Mouse (Mus musculus) thymus, adult 2 months (tissue): ENCODE measurements around the gene N4bp3. TPM values are rescaled to one million over a fixed set of nuclear protein-coding genes. Genes with fewer than 3 reads are reported as not detected.
A peak's percentile ranks its signal among the peaks of the same experiment; 100 is the strongest.
"Not testable (repeated sequence)": the region's sequence is repeated elsewhere in the genome, so short reads cannot be mapped to it uniquely, and the experiment has no call there.

Source experiments
- DNase-seq: peaks from one replicate; pipeline ENCODE4 v3.0.0; 2021
- H3K27ac ChIP-seq: fragments of 200-500 bp; 2 replicates; pipeline ENCODE4 v1.5.1; 2012; ENCODE audit warnings: low read length, control low read depth; ENCODE audit not compliant: control insufficient read depth, insufficient read depth
- H3K27me3 ChIP-seq: fragments of 200-500 bp; 2 replicates; pipeline ENCODE4 v1.6.1; 2012; ENCODE audit warnings: mild to moderate bottlenecking, low read length, moderate library complexity, mixed read lengths; ENCODE audit not compliant: control insufficient read depth, insufficient read depth
- H3K36me3 ChIP-seq: fragments of 200-500 bp; 2 replicates; pipeline ENCODE4 v1.6.1; 2012; ENCODE audit warnings: mild to moderate bottlenecking, low read length, moderate library complexity; ENCODE audit not compliant: control insufficient read depth, insufficient read depth
- H3K4me1 ChIP-seq: fragments of 200-500 bp; replicated peaks from 2 replicates; pipeline ENCODE4 v1.6.1; 2012; ENCODE audit warnings: low read length; ENCODE audit not compliant: control insufficient read depth, insufficient read depth
- H3K4me3 ChIP-seq: fragments of 200-500 bp; 2 replicates; pipeline ENCODE4 v1.5.1; 2012; ENCODE audit warnings: mild to moderate bottlenecking, low read length, control low read depth, moderate library complexity; ENCODE audit not compliant: control insufficient read depth, insufficient read depth
- CTCF ChIP-seq: fragments of 200-500 bp; IDR thresholded peaks from 2 replicates; pipeline ENCODE4 v1.5.1; 2012; ENCODE audit warnings: mild to moderate bottlenecking, control low read depth, low read length, moderate library complexity, borderline replicate concordance; ENCODE audit not compliant: control insufficient read depth, poor library complexity, insufficient read depth; ENCODE audit errors: extremely low read depth
- POLR2A ChIP-seq: fragments of 200-500 bp; IDR thresholded peaks from 2 replicates; pipeline ENCODE4 v1.6.1; 2012; ENCODE audit warnings: mild to moderate bottlenecking, low read length, control low read depth, moderate library complexity; ENCODE audit not compliant: control insufficient read depth, poor library complexity, insufficient read depth; ENCODE audit errors: extremely low read depth
- WGBS: fragments of 180-500 bp; shearing (Covaris S2); methylation state at CpG from one replicate; pipeline ENCODE4 v1.1.7; 2018; 5-methylcytosine and 5-hydroxymethylcytosine counted together
- polyA plus RNA-seq: library from polyadenylated mRNA; depleted of rRNA; stranded (reverse); fragments of >200 nt; gene quantifications from 2 replicates; pipeline ENCODE4 v1.2.3, GENCODE M21; 2012

The N4bp3 gene
- polyA plus RNA-seq, 1 experiment, result 22.7 TPM

DNA sequence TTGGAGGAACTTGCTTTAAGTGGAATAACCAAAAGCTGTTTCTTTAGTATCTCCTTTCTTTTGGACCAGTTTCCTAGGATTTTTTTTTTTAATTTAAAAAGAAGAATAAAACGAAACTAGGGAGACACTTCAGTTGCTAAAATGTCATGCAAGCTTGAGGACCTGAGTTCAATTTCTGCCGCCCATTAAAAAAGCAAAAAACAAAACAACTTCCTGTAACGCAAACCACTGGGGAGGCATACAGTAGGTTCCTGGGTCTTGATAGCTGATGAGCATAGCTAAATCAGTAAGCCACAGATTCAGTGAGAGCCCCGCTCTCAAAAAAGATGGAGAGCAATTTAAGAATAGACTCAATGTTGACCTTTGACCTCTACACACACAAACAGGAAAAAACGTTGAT lies 12.1 kb downstream of the N4bp3 start:
- no peak for DNase-seq
- no peaks in the 10 kb centered on the region for H3K27me3 ChIP-seq
- peak overlapping the region; percentile 21; the same call in 1 of the 2 replicates for H3K4me3 ChIP-seq
- WGBS, result 33% methylated on average over 5 of the region's 5 CpGs
- peaks cover 53% of the 10 kb centered on the region for H3K4me1 ChIP-seq
- H3K36me3 ChIP-seq, result no peaks in the 10 kb centered on the region
- peak overlapping the region; percentile 61 for H3K27ac ChIP-seq
- no peak for TF ChIP-seq POLR2A
- no peak for TF ChIP-seq CTCF

DNA sequence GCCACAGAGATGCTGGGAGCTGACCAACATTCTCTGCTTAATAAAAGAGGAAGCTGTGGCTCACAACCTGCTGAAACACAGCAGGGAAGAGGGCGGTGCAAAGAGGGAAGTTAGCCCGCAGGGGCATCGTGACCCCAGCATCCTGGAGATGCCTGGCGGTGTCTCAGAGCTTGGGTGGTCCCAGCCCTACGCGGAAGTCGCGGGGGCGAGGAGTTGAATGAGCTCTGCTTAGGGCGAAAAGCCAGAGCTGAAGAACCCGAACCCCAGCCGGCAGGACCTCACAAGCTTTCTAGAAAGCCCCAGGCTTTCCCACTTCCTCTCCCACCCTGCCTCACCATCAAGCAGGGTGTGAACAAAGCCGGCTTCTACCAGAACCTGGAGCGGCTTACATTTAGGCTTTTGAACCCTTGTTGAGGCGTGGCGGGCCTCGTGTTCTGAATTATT lies 12.6 kb downstream of the N4bp3 start:
- Histone ChIP-seq H3K27me3 (no peaks in the 10 kb centered on the region), H3K36me3 (no peaks in the 10 kb centered on the region), H3K4me3 (peak overlapping the region; percentile 21), H3K4me1 (peaks cover 48% of the 10 kb centered on the region), H3K27ac (peak overlapping the region; percentile 61)
- WGBS, result 1% methylated on average over 17 of the region's 17 CpGs
- peak; percentile 47 for TF ChIP-seq POLR2A
- no peak for TF ChIP-seq CTCF
- DNase-seq, result peak; percentile 79

DNA sequence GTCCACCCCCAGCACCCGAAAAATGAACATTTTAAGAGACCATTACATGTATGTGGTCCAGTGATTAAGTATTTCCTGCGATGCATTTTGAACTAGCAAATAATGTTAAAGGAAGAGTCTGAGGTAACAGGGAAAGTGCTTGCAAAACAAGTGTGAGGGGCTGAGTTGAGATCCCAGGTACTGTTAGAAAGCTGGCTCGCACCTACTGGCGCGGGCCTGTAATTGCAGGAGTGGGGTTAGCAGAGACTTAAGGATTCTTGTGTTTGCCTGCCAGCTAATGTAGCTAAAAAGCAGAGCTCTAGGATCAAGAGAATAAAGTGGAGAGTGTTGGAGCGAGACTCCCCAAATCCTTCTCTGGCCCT lies 14.3 kb downstream of the N4bp3 start:
- peaks cover 42% of the 10 kb centered on the region for H3K4me1 ChIP-seq
- peak overlapping the region; percentile 93 for H3K27ac ChIP-seq
- 5% methylated on average over 6 of the region's 6 CpGs for WGBS
- H3K4me3 ChIP-seq, result peak overlapping the region; percentile 71
- no peaks in the 10 kb centered on the region for H3K27me3 ChIP-seq
- no peak for TF ChIP-seq POLR2A
- no peak for TF ChIP-seq CTCF
- no peaks in the 10 kb centered on the region for H3K36me3 ChIP-seq
- peak; percentile 82 for DNase-seq

DNA sequence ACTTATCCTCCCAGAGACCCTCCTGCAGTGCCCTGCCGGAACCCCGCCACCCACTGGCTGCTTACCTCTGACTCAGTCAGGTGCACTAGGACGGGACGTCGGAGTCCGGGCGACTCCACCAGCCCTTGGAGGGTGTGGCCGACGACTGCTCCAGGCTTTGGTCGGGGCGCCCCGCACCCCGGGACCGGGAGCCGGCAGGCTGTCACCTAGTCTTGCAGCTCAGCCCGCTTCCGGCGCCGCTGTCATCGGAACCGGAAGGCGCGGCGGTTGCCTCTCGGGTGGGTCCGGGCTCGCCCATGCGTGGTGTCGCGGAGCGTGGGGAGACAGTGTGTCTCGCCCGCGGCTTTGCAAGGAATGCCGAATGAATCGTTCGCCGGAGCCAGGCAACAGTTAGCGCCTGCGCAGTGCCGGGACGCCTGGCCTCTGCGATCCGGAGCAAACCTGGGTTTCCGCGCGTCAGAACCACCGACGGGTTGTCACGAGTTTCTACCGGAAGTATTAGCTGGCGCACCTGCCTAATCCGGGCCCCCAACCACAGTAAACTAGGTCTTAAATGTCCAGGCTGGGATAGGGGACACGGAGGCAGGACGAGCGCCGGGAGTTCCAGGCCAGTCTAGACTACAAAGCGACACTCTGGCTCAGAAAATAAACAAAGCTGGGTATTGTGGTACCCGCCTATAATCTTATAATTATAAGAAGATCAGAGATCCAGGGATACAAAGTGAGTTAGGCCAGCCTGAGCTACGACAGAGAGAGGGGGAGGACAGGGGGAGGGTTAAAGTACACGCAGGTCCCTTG lies 14.9 kb downstream of the N4bp3 start, which contains the start of gene Rmnd5b:
Gene Rmnd5b (minus strand): TSS at position 372 of the 798 bp plus-strand sequence.
- peak; percentile 85 for DNase-seq
- Histone ChIP-seq H3K27me3 (no peaks in the 10 kb centered on the region), H3K36me3 (no peaks in the 10 kb centered on the region), H3K4me1 (peaks cover 38% of the 10 kb centered on the region), H3K4me3 (peak within 1 kb of the TSS; percentile 71), H3K27ac (peak within 1 kb of the TSS; percentile 93)
- under 1% methylated on average over 61 of the region's 61 CpGs for WGBS
- TF ChIP-seq POLR2A (peak; percentile 67; the same call in 1 of the 2 replicates), CTCF (peak; percentile 61; the same call in 1 of the 2 replicates)

DNA sequence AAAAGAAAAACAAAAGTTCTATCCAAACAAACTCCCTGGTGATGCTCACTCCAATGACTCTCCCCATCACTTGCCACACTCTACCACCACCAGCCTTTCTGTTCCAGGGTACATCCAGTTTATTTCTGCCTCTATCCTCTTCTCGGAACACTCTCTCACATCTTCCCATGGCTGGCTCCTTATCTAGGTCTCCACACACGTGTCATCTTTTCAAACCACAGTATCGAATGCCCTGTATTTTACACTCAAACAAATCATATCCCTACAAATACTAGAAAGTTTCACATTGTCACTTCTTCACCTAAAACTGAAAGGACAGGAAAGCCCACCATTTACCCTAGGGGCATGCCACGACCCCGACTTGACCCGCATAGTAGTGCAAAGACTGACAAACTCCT lies 15.5 kb downstream of the N4bp3 start:
- H3K27ac ChIP-seq, result peak overlapping the region; percentile 93
- TF ChIP-seq POLR2A (no peak), CTCF (no peak)
- H3K4me1 ChIP-seq, result peaks cover 33% of the 10 kb centered on the region
- no peaks in the 10 kb centered on the region for H3K27me3 ChIP-seq
- H3K4me3 ChIP-seq, result peak overlapping the region; percentile 71
- no peak for DNase-seq
- 5% methylated on average over 6 of the region's 6 CpGs for WGBS
- H3K36me3 ChIP-seq, result no peaks in the 10 kb centered on the region

DNA sequence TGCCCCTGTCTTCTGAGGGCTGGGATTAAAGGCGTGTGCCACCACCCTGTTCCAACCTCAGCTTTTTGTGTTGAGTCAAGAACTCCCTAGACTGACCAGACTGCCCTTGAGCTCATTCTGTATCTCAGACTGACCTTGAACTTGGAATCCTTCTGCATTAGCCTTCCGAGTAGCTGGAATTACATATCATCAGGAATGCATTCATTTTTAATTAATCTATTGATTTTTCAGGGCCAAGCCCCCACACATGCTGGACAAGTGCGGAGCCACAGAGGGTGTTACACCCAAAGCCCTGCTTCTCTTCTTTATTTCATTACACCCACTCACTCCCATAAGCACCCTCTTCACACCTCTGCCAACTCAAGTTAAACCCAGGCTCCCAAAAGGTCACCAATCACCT lies 16.9 kb downstream of the N4bp3 start:
- Histone ChIP-seq H3K27me3 (no peaks in the 10 kb centered on the region), H3K27ac (no peak overlapping the region), H3K4me3 (no peak overlapping the region), H3K4me1 (peaks cover 30% of the 10 kb centered on the region), H3K36me3 (peaks cover 5% of the 10 kb centered on the region; the same call in 1 of the 2 replicates)
- DNase-seq, result no peak
- 97% methylated on average over 3 of the region's 3 CpGs for WGBS
- TF ChIP-seq POLR2A (no peak), CTCF (no peak)

DNA sequence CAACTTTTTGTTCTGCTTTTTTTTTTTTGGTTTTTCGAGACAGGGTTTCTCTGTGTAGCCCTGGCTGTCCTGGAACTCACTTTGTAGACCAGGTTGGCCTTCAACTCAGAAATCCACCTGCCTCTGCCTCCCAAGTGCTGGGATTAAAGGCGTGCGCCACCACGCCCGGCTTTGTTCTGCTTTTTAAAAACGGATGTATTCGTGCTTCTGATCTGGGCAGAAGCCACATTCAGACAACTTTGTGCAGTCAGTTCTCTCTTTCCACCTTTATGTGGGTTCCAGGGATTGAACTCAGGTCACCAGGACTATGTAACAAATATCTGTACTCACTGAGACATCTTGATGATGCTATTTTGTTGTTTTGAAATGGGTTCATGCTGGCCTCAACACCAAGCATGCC lies 17.4 kb downstream of the N4bp3 start:
- 67% methylated on average over 7 of the region's 7 CpGs for WGBS
- H3K4me3 ChIP-seq, result not testable (repeated sequence)

More for the DNA sequence above, 17.4 kb downstream of the N4bp3 start:
- not testable (repeated sequence) for H3K27ac ChIP-seq, H3K36me3 ChIP-seq, DNase-seq, H3K27me3 ChIP-seq
- peaks cover 29% of the 10 kb centered on the region for H3K4me1 ChIP-seq
